Mouse (Mus musculus) retina, postnatal 7 days (tissue): ENCODE measurements around the gene Prf1.

Experiments
- DNase-seq: peaks from one replicate; pipeline ENCODE4 v3.0.0-alpha.2; 2012; ENCODE audit warnings: low read depth, low spot score

The Prf1 gene

GRCm38 (mm10) chr10:61297477-61297876, at the start of gene Prf1:
Gene Prf1 (plus strand): TSS chr10:61297833.
- no peak for DNase-seq

GRCm38 (mm10) chr10:61248596-61249114, 49.0 kb upstream of the Prf1 start:
- DNase-seq = no peak

GRCm38 (mm10) chr10:61249951-61250350, 47.7 kb upstream of the Prf1 start:
- no peak for DNase-seq

- no peak for DNase-seq
Observed at GRCm38 (mm10) chr10:61254761-61255160, 42.9 kb upstream of the Prf1 start.

- DNase-seq = no peak
Observed at GRCm38 (mm10) chr10:61255190-61255589, 42.4 kb upstream of the Prf1 start.

GRCm38 (mm10) chr10:61256665-61257064, 41.0 kb upstream of the Prf1 start:
- no peak for DNase-seq

GRCm38 (mm10) chr10:61258131-61258530, 39.5 kb upstream of the Prf1 start:
- no peak for DNase-seq

GRCm38 (mm10) chr10:61261229-61262156, 36.1 kb upstream of the Prf1 start:
- no peak for DNase-seq

- no peak for DNase-seq
Observed at GRCm38 (mm10) chr10:61263606-61264005, 34.0 kb upstream of the Prf1 start.

GRCm38 (mm10) chr10:61267378-61267777, 30.3 kb upstream of the Prf1 start:
- DNase-seq = no peak

- DNase-seq = no peak
Observed at GRCm38 (mm10) chr10:61272089-61272626, 25.5 kb upstream of the Prf1 start.

GRCm38 (mm10) chr10:61272631-61273030, 25.0 kb upstream of the Prf1 start:
- no peak for DNase-seq

- DNase-seq = no peak
Observed at GRCm38 (mm10) chr10:61273081-61273843, 24.4 kb upstream of the Prf1 start, which contains the start of gene Adamts14. Gene Adamts14 (minus strand): TSS chr10:61273438.

- no peak for DNase-seq
Observed at GRCm38 (mm10) chr10:61273844-61274215, 23.8 kb upstream of the Prf1 start.

- DNase-seq = no peak
Observed at GRCm38 (mm10) chr10:61274532-61274931, 23.1 kb upstream of the Prf1 start.

- DNase-seq = peak; percentile 32
Observed at GRCm38 (mm10) chr10:61275669-61276110, 21.9 kb upstream of the Prf1 start.

- no peak for DNase-seq
Observed at GRCm38 (mm10) chr10:61277051-61277450, 20.6 kb upstream of the Prf1 start.

- no peak for DNase-seq
Observed at GRCm38 (mm10) chr10:61277918-61278674, 19.5 kb upstream of the Prf1 start.

- DNase-seq = no peak
Observed at GRCm38 (mm10) chr10:61281115-61281514, 16.5 kb upstream of the Prf1 start.

- DNase-seq = no peak
Observed at GRCm38 (mm10) chr10:61284309-61284708, 13.3 kb upstream of the Prf1 start.

GRCm38 (mm10) chr10:61285271-61285670, 12.4 kb upstream of the Prf1 start:
- DNase-seq = no peak
